Mouse (Mus musculus): ENCODE data around the gene Cybc1.

DNA sequence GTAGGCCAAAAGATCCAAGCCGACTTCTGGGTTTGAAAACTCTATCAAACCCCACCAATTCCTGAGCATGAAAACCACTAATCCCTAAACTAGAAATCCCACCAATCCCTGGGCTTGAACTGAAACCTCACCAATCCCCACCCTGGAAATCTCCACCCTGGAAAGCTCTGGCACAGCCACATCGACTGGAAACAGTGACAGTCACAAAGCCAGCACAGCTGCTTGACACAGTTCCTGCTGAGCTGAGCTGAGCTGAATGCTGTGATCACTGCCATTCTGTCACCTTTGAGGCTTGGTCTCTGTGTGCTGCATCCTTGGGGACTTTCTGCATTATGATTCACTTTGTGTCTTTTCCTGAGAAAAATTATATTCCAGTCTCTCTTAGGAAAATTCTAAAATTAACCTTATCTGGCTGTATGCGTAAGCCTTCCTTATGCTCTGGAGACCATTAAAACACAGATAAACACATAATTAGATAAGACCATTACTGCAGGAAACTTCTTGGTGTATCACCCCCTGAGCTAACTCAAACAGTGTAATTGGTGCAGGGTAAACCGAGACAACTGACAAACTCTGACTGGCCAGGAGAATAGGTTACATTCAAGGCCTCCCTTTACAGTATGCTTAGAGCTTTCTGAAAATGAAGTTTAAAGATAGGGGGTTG lies 2.6 kb upstream of the Cybc1 start:
- no peak for TF ChIP-seq CTCF (IDR thresholded peaks at IDR 0.05; ENCODE audit: control insufficient read depth, insufficient read depth, insufficient read length)
- no peak for TF ChIP-seq USF1 (IDR thresholded peaks at IDR 0.05; ENCODE audit: low read depth)
- no peak for TF ChIP-seq MYOG (IDR thresholded peaks at IDR 0.05; ENCODE audit: control insufficient read depth, extremely low read depth, insufficient read length)

All from C2C12 (cell line).